Mouse (Mus musculus) central nervous system, embryonic 18 days (tissue): ENCODE measurements around the gene 1700019N19Rik. TPM values are rescaled to one million over a fixed set of nuclear protein-coding genes. Genes with fewer than 3 reads are reported as not detected.

Experiments used
- polyA plus RNA-seq: library from polyadenylated mRNA; depleted of rRNA; stranded (reverse); fragments of >200 nt; gene quantifications from 2 replicates; pipeline ENCODE4 v1.2.3, GENCODE M21; 2012; rRNA removed

The 1700019N19Rik gene
- 0.13 TPM in 1 of 2 replicates, not detected in the other for polyA plus RNA-seq

GRCm38 (mm10) chr19:58794284-58794683, at the start of gene 1700019N19Rik:
1700019N19Rik (minus strand) TSS chr19:58794461.

GRCm38 (mm10) chr19:58759423-58759822, 34.8 kb downstream of the 1700019N19Rik start, which contains the start of gene Pnliprp2:
Pnliprp2 (plus strand) TSS chr19:58759719.

Other genes starting within 250 kb of the 1700019N19Rik start
- 0.39 and 0.43 TPM in 2 replicates for gene Pnlip, start 142.0 kb downstream of the 1700019N19Rik start, polyA plus RNA-seq
- 0.31 and 0.35 TPM in 2 replicates for gene Pnliprp1, start 65.6 kb downstream of the 1700019N19Rik start, polyA plus RNA-seq
- gene Pnliprp2, start 34.7 kb downstream of the 1700019N19Rik start, polyA plus RNA-seq: 0.12 and 0.18 TPM in 2 replicates
- gene Eno4, start 149.0 kb upstream of the 1700019N19Rik start, polyA plus RNA-seq: 1.4 and 1.6 TPM in 2 replicates
- gene Hspa12a, start 149.2 kb upstream of the 1700019N19Rik start, polyA plus RNA-seq: 84.6 and 90.2 TPM in 2 replicates